Mouse (Mus musculus) effector memory CD4-positive, alpha-beta T cell, adult 5 months (primary cell): ENCODE measurements around the gene Fndc3a. TPM values are rescaled to one million over a fixed set of nuclear protein-coding genes. Genes with fewer than 3 reads are reported as not detected.

ENCODE experiments used
- polyA plus RNA-seq: library from polyadenylated mRNA; unstranded; fragments of 100-300 nt; shearing (Covaris generic); gene quantifications from one replicate; pipeline ENCODE4 v1.2.1, GENCODE M21; 2017

The Fndc3a gene
- polyA plus RNA-seq: 48.7 TPM

GRCm38 (mm10) chr14:72709710-72710340, at the start of gene Fndc3a:
Fndc3a (minus strand) TSS chr14:72710003.

GRCm38 (mm10) chr14:72491738-72492137, 218.1 kb downstream of the Fndc3a start, which contains the start of gene Gm9195:
Gm9195 (minus strand) TSS chr14:72491838.

Other genes with a start within 250 kb of the Fndc3a start
- not detected for gene Gm9195, start 218.2 kb downstream of the Fndc3a start, polyA plus RNA-seq